Mouse (Mus musculus) embryonic facial prominence, embryonic 11.5 days (tissue): Measurements from ENCODE around the gene Mex3d. TPM values are rescaled to one million over a fixed set of nuclear protein-coding genes. Genes with fewer than 3 reads are reported as not detected.

Experiments used
- ATAC-seq: fragments of 200-750 bp; cut with Nextera tagmentation; replicated peaks from 2 replicates; pipeline ENCODE4 v1.8.0; 2017; ENCODE audit warnings: low read depth; ENCODE audit not compliant: insufficient number of reproducible peaks, low FRiP score, low TSS enrichment
- DNase-seq: peaks from one replicate; pipeline ENCODE4 v3.0.0-alpha.2; 2015; ENCODE audit warnings: low spot score
- H3K27ac ChIP-seq: fragments of 300-500 bp; sonication (generic); replicated peaks from 2 replicates; pipeline ENCODE4 v1.5.1; 2014; ENCODE audit warnings: mild to moderate bottlenecking, low read depth, low read length, control low read depth
- H3K27me3 ChIP-seq: fragments of 300-500 bp; sonication (generic); 2 replicates; pipeline ENCODE4 v1.6.1; 2014; ENCODE audit warnings: mild to moderate bottlenecking, low read length, moderate library complexity, mixed read lengths; ENCODE audit not compliant: control insufficient read depth, insufficient read depth
- H3K36me3 ChIP-seq: fragments of 300-500 bp; sonication (generic); replicated peaks from 2 replicates; pipeline ENCODE4 v1.6.1; 2014; ENCODE audit warnings: low read depth, mild to moderate bottlenecking, low read length, moderate library complexity, mixed read lengths; ENCODE audit not compliant: control insufficient read depth, insufficient read depth
- H3K4me1 ChIP-seq: fragments of 300-500 bp; sonication (generic); 2 replicates; pipeline ENCODE4 v1.6.1; 2014; ENCODE audit warnings: low read length, mixed read lengths; ENCODE audit not compliant: control insufficient read depth, insufficient read depth
- H3K4me2 ChIP-seq: fragments of 300-500 bp; sonication (generic); 2 replicates; pipeline ENCODE4 v1.6.1; 2014; ENCODE audit warnings: low read depth, mild to moderate bottlenecking, control low read depth, low read length, moderate library complexity
- H3K4me3 ChIP-seq: fragments of 300-500 bp; sonication (generic); 2 replicates; pipeline ENCODE4 v1.5.1; 2014; ENCODE audit warnings: low read depth, low read length, control low read depth
- H3K9ac ChIP-seq: fragments of 300-500 bp; sonication (generic); replicated peaks from 2 replicates; pipeline ENCODE4 v1.6.1; 2014; ENCODE audit warnings: mild to moderate bottlenecking, control low read depth, low read length
- H3K9me3 ChIP-seq: fragments of 300-500 bp; sonication (generic); replicated peaks from 2 replicates; pipeline ENCODE4 v1.6.1; 2016; ENCODE audit warnings: mild to moderate bottlenecking, low read length, inconsistent platforms, mixed read lengths; ENCODE audit not compliant: control insufficient read depth
- WGBS: fragments of 180-500 bp; shearing (Covaris S2); extraction: QIAGEN DNeasy Blood & Tissue Kit; methylation state at CpG from one replicate; pipeline ENCODE4 v1.1.7; 2014; 5-methylcytosine and 5-hydroxymethylcytosine counted together
- polyA plus RNA-seq: library from polyadenylated mRNA; unstranded; fragments of >200 nt; fragmentation: Nextera tagmentation; extraction: Ambion mirVana; gene quantifications from 2 replicates; pipeline ENCODE4 v1.2.1, GENCODE M21; 2014

The Mex3d gene
- polyA plus RNA-seq, 1 experiment from 2014 or later = 10.3 TPM

DNA sequence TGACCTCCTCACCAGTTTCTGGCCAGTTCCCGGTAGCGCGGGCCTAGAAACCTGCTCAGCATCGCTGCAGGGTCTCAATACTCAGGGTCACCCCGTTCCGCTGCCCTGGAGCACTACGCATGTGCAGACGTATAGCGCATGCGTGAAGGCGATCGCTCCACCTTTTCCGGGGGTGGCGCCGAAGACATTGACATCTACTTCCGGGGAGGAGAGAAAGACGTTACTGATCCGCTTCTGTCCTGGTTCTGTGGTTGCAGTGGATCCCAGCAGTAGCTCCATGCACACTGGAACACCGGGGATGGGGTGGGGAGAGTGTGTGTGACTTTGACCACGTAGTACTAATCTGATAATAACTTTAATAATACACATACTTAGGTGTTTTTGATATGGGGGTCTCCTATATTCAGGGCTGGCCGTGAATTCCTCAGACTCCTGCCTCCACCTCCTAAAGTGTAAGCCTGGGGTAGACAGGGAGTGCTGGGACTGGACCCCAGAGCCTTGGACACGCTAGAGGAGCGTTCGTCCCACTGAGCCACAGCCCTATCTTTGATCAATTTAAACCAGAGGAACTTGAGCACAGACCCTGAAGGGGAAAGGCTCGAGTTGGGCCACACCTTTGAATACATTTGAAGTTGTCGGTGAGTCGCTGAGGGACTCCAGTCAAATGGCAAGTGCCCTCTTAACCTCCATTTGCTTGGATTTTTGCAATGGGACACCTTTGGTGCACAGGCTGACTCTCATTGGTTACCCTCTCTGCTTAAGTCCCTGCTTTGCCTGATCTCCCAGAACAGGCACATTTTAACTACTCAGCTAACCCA, 19.4 kb upstream of the Mex3d start, which contains the start of gene Uqcr11:
Uqcr11 (minus strand) TSS at position 147 of the 818 bp plus-strand sequence.
- peak within 1 kb of the TSS; percentile 48; the same call in 1 of the 2 replicates for H3K27ac ChIP-seq
- H3K36me3 ChIP-seq = peaks cover 20% of the 10 kb centered on the region
- H3K4me1 ChIP-seq = no peaks in the 10 kb centered on the region; the same call in none of the 2 replicates
- peak within 1 kb of the TSS; percentile 86 for H3K4me3 ChIP-seq
- peak within 1 kb of the TSS; percentile 83 for H3K9ac ChIP-seq
- no peaks in the 10 kb centered on the region for H3K9me3 ChIP-seq
- peak within 1 kb of the TSS; percentile 83 for H3K4me2 ChIP-seq
- ATAC-seq (peak; percentile 61), DNase-seq (peak; percentile 95)
- WGBS = 1% methylated on average over 27 of the region's 27 CpGs
- no peaks in the 10 kb centered on the region for H3K27me3 ChIP-seq

DNA sequence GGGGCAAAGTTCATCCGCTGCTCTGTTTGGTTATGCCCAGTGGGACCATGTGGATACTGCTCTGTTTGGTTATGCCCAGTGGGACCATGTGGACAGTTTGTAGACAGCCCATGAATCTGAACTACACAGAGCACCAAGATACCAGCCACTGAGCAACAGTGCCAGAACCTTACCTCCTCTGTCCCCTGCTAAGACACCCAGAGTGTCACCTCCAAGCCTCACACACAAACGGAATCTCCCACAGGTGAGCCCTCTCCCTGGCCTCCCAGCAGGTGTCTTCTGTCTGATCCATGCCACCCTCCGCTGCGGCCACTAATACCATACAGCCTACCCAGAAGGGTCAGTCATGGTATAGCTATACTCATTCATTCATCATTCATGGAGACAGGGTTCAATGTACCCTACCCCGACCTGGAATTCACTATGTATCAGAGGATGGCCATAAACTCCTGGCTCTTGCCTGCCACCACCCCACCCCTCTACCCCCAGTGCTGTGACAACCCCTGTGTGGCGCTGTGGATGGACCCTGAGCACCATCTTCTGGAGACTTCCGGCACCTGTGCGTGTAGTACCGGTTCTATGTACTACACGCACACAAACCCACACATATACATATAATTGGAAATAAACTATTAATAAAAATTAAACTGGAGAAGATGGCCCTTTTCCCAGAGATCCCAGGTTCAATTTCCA, 18.2 kb upstream of the Mex3d start:
- peaks cover 16% of the 10 kb centered on the region for H3K36me3 ChIP-seq
- H3K9ac ChIP-seq = peak overlapping the region; percentile 83
- H3K27ac ChIP-seq = no peak overlapping the region
- ATAC-seq (no peak), DNase-seq (no peak)
- WGBS = 52% methylated on average over 10 of the region's 10 CpGs
- no peaks in the 10 kb centered on the region for H3K9me3 ChIP-seq
- H3K4me3 ChIP-seq = peak overlapping the region; percentile 86
- no peaks in the 10 kb centered on the region; the same call in none of the 2 replicates for H3K4me1 ChIP-seq
- H3K4me2 ChIP-seq = peak overlapping the region; percentile 83
- no peaks in the 10 kb centered on the region for H3K27me3 ChIP-seq

DNA sequence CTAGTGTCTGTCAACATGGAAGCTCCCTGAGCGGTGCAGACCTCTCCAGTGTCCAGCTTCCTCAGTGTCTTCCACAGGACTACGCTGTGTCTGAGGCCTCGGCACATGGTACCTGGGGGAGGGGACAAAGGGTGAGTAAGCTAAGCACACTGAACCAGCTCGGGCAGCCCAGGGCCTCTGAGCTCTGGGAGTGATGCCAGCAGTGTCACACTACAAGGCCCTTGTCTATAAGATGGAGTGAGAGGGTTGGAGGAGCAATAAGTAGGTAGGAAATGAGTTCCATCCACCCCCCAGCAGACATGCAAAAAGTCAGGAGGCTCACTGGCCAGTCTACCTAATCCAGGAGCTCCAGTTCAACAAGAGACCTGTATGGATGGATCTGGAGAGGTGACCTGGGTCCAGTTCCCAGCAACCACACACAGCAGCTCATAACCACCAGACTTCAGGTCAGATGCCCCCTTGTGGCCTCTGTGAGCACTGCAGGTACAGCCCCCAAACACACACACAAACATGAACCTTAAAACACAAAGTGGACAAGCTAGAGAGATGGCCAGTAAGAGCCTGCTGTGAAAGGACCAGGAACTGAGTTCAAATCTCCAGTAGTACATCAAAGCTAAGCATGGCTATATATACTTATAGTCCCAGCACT, 15.7 kb upstream of the Mex3d start:
- no peaks in the 10 kb centered on the region for H3K9me3 ChIP-seq

DNA sequence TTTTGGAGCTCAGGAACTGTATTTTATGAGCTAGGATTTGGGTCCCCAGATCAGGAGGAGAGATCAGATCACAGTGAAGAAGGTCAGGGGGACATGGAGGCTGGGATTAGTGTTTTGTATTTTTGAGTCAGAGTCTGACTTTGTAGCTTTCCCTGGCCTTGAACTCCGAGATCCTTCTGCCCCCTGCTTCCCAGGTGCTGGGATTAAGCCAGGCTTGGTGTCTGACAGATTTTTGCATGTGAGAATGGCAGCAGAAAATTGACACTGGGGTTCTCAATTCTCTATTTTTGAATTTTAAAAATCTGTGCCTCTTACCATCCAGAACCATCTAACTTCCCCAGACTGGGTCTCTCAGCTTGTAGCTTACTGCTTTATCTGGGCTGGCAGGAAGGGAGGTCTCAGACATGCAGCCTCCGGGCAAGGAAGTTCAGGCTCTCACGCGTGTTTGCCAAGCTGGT, 13.3 kb upstream of the Mex3d start:
- H3K4me1 ChIP-seq = no peaks in the 10 kb centered on the region; the same call in none of the 2 replicates
- no peaks in the 10 kb centered on the region for H3K27me3 ChIP-seq
- H3K36me3 ChIP-seq = peaks cover 8% of the 10 kb centered on the region
- no peak overlapping the region for H3K4me2 ChIP-seq
- 85% methylated on average over 4 of the region's 4 CpGs for WGBS
- no peaks in the 10 kb centered on the region for H3K9me3 ChIP-seq
- H3K9ac ChIP-seq = no peak overlapping the region; the same call in 1 of the 2 replicates
- no peak overlapping the region for H3K27ac ChIP-seq
- DNase-seq = no peak
- ATAC-seq = no peak
- H3K4me3 ChIP-seq = no peak overlapping the region

More for the DNA sequence above, 15.7 kb upstream of the Mex3d start:
- H3K27me3 ChIP-seq = no peaks in the 10 kb centered on the region
- ATAC-seq (no peak), DNase-seq (peak; percentile 21)
- H3K4me2 ChIP-seq = no peak overlapping the region
- H3K4me1 ChIP-seq = no peaks in the 10 kb centered on the region; the same call in none of the 2 replicates
- H3K4me3 ChIP-seq = no peak overlapping the region
- H3K9ac ChIP-seq = no peak overlapping the region
- WGBS = 96% methylated on average over 4 of the region's 4 CpGs
- H3K36me3 ChIP-seq = peaks cover 8% of the 10 kb centered on the region
- no peak overlapping the region for H3K27ac ChIP-seq

DNA sequence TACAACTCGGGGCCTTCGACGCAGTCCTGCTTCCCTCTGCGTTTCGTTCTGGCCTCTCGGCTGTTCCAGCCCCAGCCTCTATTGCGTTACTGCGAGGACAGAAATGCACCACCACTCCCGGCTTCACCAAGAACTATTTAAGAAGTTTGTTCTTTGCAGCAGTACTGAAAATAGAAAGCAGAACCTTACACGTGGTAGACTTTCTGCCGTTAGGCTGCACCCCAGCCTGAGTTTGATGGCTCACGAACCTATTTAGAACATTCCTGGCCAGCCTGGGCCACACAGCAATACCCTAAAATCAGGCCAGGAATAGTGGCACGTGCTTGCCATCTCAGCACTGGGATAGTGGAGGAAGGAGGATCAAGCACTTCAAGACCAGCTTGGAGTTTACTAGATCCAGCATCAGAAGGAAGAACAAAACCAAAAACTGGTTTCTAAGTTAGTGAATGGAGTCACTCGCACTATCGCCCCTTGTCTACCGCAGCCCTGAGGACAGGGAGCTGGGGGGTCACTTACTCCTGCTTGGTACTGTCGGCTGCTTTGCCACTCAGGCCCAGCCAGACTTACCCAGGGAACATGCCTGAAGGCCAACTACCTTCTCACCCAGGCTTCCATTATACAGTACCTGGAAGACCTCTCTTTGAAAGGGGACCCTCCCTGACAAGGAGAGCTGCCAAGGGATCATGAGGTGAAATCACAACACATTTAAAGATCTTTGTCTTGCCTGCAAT, 12.7 kb upstream of the Mex3d start:
- Histone ChIP-seq H3K4me1 (no peaks in the 10 kb centered on the region; the same call in 1 of the 2 replicates), H3K9ac (peak overlapping the region; percentile 61), H3K27me3 (no peaks in the 10 kb centered on the region), H3K4me3 (peak overlapping the region; percentile 71), H3K36me3 (peaks cover 12% of the 10 kb centered on the region), H3K9me3 (no peaks in the 10 kb centered on the region), H3K4me2 (peak overlapping the region; percentile 71), H3K27ac (peak overlapping the region; percentile 99)
- WGBS = 16% methylated on average over 17 of the region's 17 CpGs
- ATAC-seq = no peak
- DNase-seq = no peak

DNA sequence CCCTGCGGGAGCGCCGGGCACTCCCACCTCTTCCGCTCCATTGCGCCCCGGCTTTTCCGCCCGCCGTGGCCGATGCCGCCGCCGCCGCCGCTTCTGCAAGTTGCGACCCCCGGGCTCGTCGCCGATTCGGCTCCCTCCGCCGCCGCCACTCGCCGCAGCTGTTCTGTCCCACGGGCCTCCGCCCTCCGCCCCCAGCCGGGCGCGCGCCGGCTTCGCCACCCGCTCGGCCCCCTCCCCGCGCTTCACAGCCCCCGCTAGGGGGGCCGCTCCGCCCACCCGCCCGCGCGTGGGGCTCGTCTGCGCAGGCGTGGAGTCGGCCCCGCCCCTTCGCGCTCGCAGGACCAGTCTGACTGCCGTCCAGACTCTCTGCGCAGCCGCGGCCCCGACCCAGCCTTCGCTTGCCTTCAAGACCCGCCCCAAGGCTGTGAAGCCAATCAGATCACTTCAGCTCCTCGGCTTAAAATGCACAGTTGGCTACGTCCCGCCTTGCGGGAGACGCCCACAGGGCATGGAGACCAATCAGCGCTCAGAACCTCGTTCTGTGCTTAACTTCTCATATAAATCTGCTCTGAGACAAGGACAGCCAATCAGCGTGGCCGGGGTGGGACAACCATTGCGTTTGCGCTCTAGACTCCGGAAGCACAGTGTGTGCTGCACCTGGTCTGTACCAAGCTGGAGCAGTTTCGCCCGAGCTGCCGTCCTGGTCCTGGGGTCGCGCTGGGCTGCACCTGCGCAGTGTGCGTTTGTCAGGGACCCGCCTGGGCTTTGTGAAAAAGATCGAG, 11.9 kb upstream of the Mex3d start, which contains the start of gene Mbd3:
Mbd3 (minus strand) TSS at position 360 of the 782 bp plus-strand sequence.
- no peaks in the 10 kb centered on the region for H3K27me3 ChIP-seq
- ATAC-seq (peak; percentile 96), DNase-seq (peak; percentile 100)
- peak within 1 kb of the TSS; percentile 71 for H3K4me3 ChIP-seq
- WGBS = 1% methylated on average over 60 of the region's 82 CpGs
- H3K36me3 ChIP-seq = peaks cover 14% of the 10 kb centered on the region
- peak within 1 kb of the TSS; percentile 96 for H3K9ac ChIP-seq
- H3K4me2 ChIP-seq = peak within 1 kb of the TSS; percentile 71
- no peaks in the 10 kb centered on the region; the same call in 1 of the 2 replicates for H3K4me1 ChIP-seq
- peak within 1 kb of the TSS; percentile 99 for H3K27ac ChIP-seq
- H3K9me3 ChIP-seq = no peaks in the 10 kb centered on the region
